Mouse (Mus musculus) CH12.LX (cell line): ENCODE data around the gene Stpg1. TPM values are rescaled to one million over a fixed set of nuclear protein-coding genes. Genes with fewer than 3 reads are reported as not detected.
A peak's percentile ranks its signal among the peaks of the same experiment; 100 is the strongest.

Source experiments
- DNase-seq: peaks from one replicate; pipeline ENCODE4 v3.0.0-alpha.2; 2013; ENCODE audit errors: extremely low read depth
- H3K27ac ChIP-seq: 2 replicates; pipeline ENCODE4 v1.5.1; 2012; ENCODE audit warnings: low read depth, mild to moderate bottlenecking, control low read depth, moderate library complexity; ENCODE audit not compliant: insufficient read depth
- H3K27me3 ChIP-seq: replicated peaks from 2 replicates; pipeline ENCODE3; 2012; ENCODE audit warnings: inconsistent platforms
- H3K36me3 ChIP-seq, 2 experiments: replicated peaks in 1 of 2; 2 replicates each; pipeline versions ENCODE3 to v1.6.1; 2012; ENCODE audit warnings: inconsistent platforms in 1 of 2, low read length in 1 of 2, mild to moderate bottlenecking in 1 of 2, mixed read lengths in 1 of 2, moderate library complexity in 1 of 2; ENCODE audit not compliant: control insufficient read depth in 1 of 2, insufficient read depth in 1 of 2
- H3K4me1 ChIP-seq, 2 experiments: 2 replicates each; pipeline ENCODE4 v1.6.1; 2012; ENCODE audit warnings: inconsistent platforms in 1 of 2, moderate library complexity in 1 of 2; ENCODE audit not compliant: insufficient read depth in 2 of 2, control insufficient read depth in 1 of 2
- H3K4me2 ChIP-seq: 2 replicates; pipeline ENCODE4 v1.6.1; 2012; ENCODE audit warnings: low read depth, mild to moderate bottlenecking, control low read depth; ENCODE audit not compliant: poor library complexity, insufficient read depth, severe bottlenecking
- H3K4me3 ChIP-seq, 3 experiments: fragments of 150-350 bp in 1 of 3; sonication (generic) in 1 of 3; replicated peaks in 1 of 3; 2 replicates each; pipeline versions ENCODE3 to v1.5.1; 2011 to 2012; ENCODE audit warnings: low read depth in 2 of 3, low read length in 2 of 3, mild to moderate bottlenecking in 2 of 3, moderate library complexity in 2 of 3, control low read depth in 1 of 3, improper control_type of control experiment in 1 of 3, inconsistent platforms in 1 of 3, mixed read lengths in 1 of 3; ENCODE audit not compliant: poor library complexity in 1 of 3
- H3K79me2 ChIP-seq: replicated peaks from 2 replicates; pipeline ENCODE4 v1.6.1; 2012; ENCODE audit warnings: mild to moderate bottlenecking, moderate library complexity; ENCODE audit not compliant: control insufficient read depth, poor library complexity, insufficient read depth, severe bottlenecking; ENCODE audit errors: extremely low read depth
- H3K9ac ChIP-seq: 2 replicates; pipeline ENCODE4 v1.6.1; 2012; ENCODE audit warnings: low read depth, mild to moderate bottlenecking, control low read depth, moderate library complexity; ENCODE audit not compliant: insufficient read depth
- H3K9me3 ChIP-seq: replicated peaks from 2 replicates; pipeline ENCODE3; 2012; ENCODE audit warnings: low read length, inconsistent platforms, mixed read lengths
- CHD2 ChIP-seq: IDR thresholded peaks from 2 replicates; pipeline ENCODE4 v1.6.1; 2011; ENCODE audit warnings: low read length, improper control_type of control experiment
- CTCF ChIP-seq, 2 experiments: IDR thresholded peaks in 1 of 2; conservative IDR thresholded peaks in 1 of 2; 2 replicates each; pipeline ENCODE4 v1.5.1; 2011 to 2012; ENCODE audit warnings: low read depth in 2 of 2, low read length in 2 of 2, improper control_type of control experiment in 1 of 2, inconsistent platforms in 1 of 2, mild to moderate bottlenecking in 1 of 2, moderate library complexity in 1 of 2
- ELF1 ChIP-seq: IDR thresholded peaks from 2 replicates; pipeline ENCODE4 v1.6.1; 2014; ENCODE audit warnings: low read depth, mild to moderate bottlenecking, inconsistent platforms, low read length, improper control_type of control experiment
- IRF4 ChIP-seq: IDR thresholded peaks from 2 replicates; pipeline ENCODE4 v1.6.1; 2014; ENCODE audit warnings: low read depth, mild to moderate bottlenecking, inconsistent platforms, low read length, improper control_type of control experiment
- JUND ChIP-seq: conservative IDR thresholded peaks from 2 replicates; pipeline ENCODE4 v1.6.1; 2011; ENCODE audit warnings: low read depth, low read length, improper control_type of control experiment
- KAT2A ChIP-seq: IDR thresholded peaks from 2 replicates; pipeline ENCODE4 v1.6.1; 2012; ENCODE audit warnings: low read length, improper control_type of control experiment, inconsistent platforms; ENCODE audit not compliant: insufficient replicate concordance
- MAZ ChIP-seq: IDR thresholded peaks from 2 replicates; pipeline ENCODE4 v1.6.1; 2012; ENCODE audit warnings: low read depth, mild to moderate bottlenecking, inconsistent platforms, low read length, improper control_type of control experiment, moderate library complexity
- MXI1 ChIP-seq: IDR thresholded peaks from 2 replicates; pipeline ENCODE4 v1.6.1; 2011; ENCODE audit warnings: mild to moderate bottlenecking, low read depth, low read length, improper control_type of control experiment
- MYC ChIP-seq: IDR thresholded peaks from 2 replicates; pipeline ENCODE4 v1.6.1; 2011; ENCODE audit warnings: low read depth, mild to moderate bottlenecking, improper control_type of control experiment, low read length
- NRF1 ChIP-seq: IDR thresholded peaks from 2 replicates; pipeline ENCODE4 v1.6.1; 2014; ENCODE audit warnings: low read depth, mild to moderate bottlenecking, inconsistent platforms, low read length, improper control_type of control experiment, moderate library complexity
- RAD21 ChIP-seq: IDR thresholded peaks from 2 replicates; pipeline ENCODE4 v1.6.1; 2011; ENCODE audit warnings: low read depth, mild to moderate bottlenecking, low read length, improper control_type of control experiment, moderate library complexity
- RCOR1 ChIP-seq: conservative IDR thresholded peaks from 2 replicates; pipeline ENCODE4 v1.6.1; 2012; ENCODE audit warnings: low read depth, mild to moderate bottlenecking, inconsistent platforms, low read length, improper control_type of control experiment
- SIN3A ChIP-seq: IDR thresholded peaks from 2 replicates; pipeline ENCODE4 v1.6.1; 2012; ENCODE audit warnings: low read length, improper control_type of control experiment, inconsistent platforms
- SMC3 ChIP-seq: IDR thresholded peaks from 2 replicates; pipeline ENCODE4 v1.6.1; 2011; ENCODE audit warnings: low read depth, low read length, improper control_type of control experiment
- TBP ChIP-seq: conservative IDR thresholded peaks from 2 replicates; pipeline ENCODE4 v1.6.1; 2011; ENCODE audit warnings: low read depth, low read length, improper control_type of control experiment
- TCF12 ChIP-seq: IDR thresholded peaks from 2 replicates; pipeline ENCODE4 v1.6.1; 2014; ENCODE audit warnings: low read depth, mild to moderate bottlenecking, inconsistent platforms, low read length, improper control_type of control experiment
- ZMIZ1 ChIP-seq: IDR thresholded peaks from 2 replicates; pipeline ENCODE4 v1.6.1; 2012; ENCODE audit warnings: low read depth, mild to moderate bottlenecking, inconsistent platforms, low read length, improper control_type of control experiment
- ZNF384 ChIP-seq: IDR thresholded peaks from 2 replicates; pipeline ENCODE4 v1.6.1; 2012; ENCODE audit warnings: low read depth, low read length, improper control_type of control experiment, inconsistent platforms
- dilution Hi-C: fragments of 300-500 bp; cut with MboI; formaldehyde crosslinking; loops from 2 replicates; pipeline ENCODE4 v1.14.3; 2020; ENCODE audit warnings: low sequenced_read_pairs; ENCODE audit not compliant: extremely low pct_unique_long_range_greater_than_20kb, extremely low pct_ligation_motif_present
- in situ Hi-C: fragments of 300-500 bp; cut with MboI; formaldehyde crosslinking; loops from 3 replicates; pipeline ENCODE4 v1.14.3; 2019; ENCODE audit warnings: low sequenced_read_pairs, low pct_ligation_motif_present, low pct_unique_long_range_greater_than_20kb, mixed read lengths
- polyA plus RNA-seq: library from polyadenylated mRNA; unstranded; fragments of >175 nt; gene quantifications from 2 replicates; pipeline ENCODE4 v1.2.1, GENCODE M21; 2012; ENCODE audit warnings: low read depth; ENCODE audit not compliant: insufficient read length
- total RNA-seq, 2 experiments: library from RNA; depleted of rRNA; stranded (reverse); fragments of 300-350 nt in 1 of 2; fragments of >200 nt in 1 of 2; gene quantifications; 2 replicates each; pipeline ENCODE4 v1.2.3; 2012 to 2014

Stpg1 gene
- total and polyA plus RNA-seq, 3 experiments = not detected

- dilution Hi-C loops (no loop called here), in situ Hi-C loops (no loop called here)
- Histone ChIP-seq H3K36me3 (peaks cover 17 to 57% of the 10 kb centered on the region in 2 experiments), H3K4me2 (no peak overlapping the region), H3K27ac (no peak overlapping the region), H3K4me3 (no peak overlapping the region)
- TF ChIP-seq IRF4 (no peak), SIN3A (no peak), TBP (no peak), NRF1 (no peak), RAD21 (no peak), RCOR1 (no peak), KAT2A (no peak), SMC3 (no peak), TCF12 (no peak), JUND (no peak), CHD2 (no peak), ZMIZ1 (no peak), MYC (no peak)
- TF ChIP-seq, all 38 proteins: peak for 0
- Histone ChIP-seq H3K4me1 (no peaks in the 10 kb centered on the region), H3K9ac (no peak overlapping the region), H3K9me3 (no peaks in the 10 kb centered on the region), H3K79me2 (no peaks in the 10 kb centered on the region), H3K27me3 (no peaks in the 10 kb centered on the region)
- no peak for DNase-seq
Observed at GRCm38 (mm10) chr4:135477851-135478250, 16.7 kb upstream of the Stpg1 start.

GRCm38 (mm10) chr4:135480370-135480769 is 14.2 kb upstream of the Stpg1 start:
- H3K36me3 ChIP-seq = peaks cover 14 to 55% of the 10 kb centered on the region in 2 experiments
- no peaks in the 10 kb centered on the region for H3K9me3 ChIP-seq
- no peaks in the 10 kb centered on the region for H3K27me3 ChIP-seq
- no peak overlapping the region for H3K27ac ChIP-seq
- TF ChIP-seq ELF1 (no peak), CTCF (conservative IDR thresholded peaks at IDR 0.05 in 1 of 2, IDR thresholded peaks at IDR 0.05 in 1 of 2; ENCODE audit: low read depth in 2 of 2, low read length in 2 of 2) (peak in 1 of 2 experiments; percentile 28; a peak in 2 of 4 replicates)
- dilution Hi-C loops = no loop called here
- in situ Hi-C loops = no loop called here
- no peak for DNase-seq
- H3K4me1 ChIP-seq = peaks cover 0 to 11% of the 10 kb centered on the region in 2 experiments; a peak in 2 of 4 replicates
- no peaks in the 10 kb centered on the region for H3K79me2 ChIP-seq
- H3K9ac ChIP-seq = no peak overlapping the region
- no peak overlapping the region for H3K4me2 ChIP-seq
- no peak overlapping the region for H3K4me3 ChIP-seq

- no peak for DNase-seq
- H3K79me2 ChIP-seq = no peaks in the 10 kb centered on the region
- H3K36me3 ChIP-seq = peaks cover 15 to 62% of the 10 kb centered on the region in 2 experiments
- dilution Hi-C loops = no loop called here
- TF ChIP-seq MXI1 = no peak
- TF ChIP-seq KAT2A = no peak
- no peak for TF ChIP-seq TBP
- no peak for TF ChIP-seq ZNF384
- no peak for TF ChIP-seq MAZ
- H3K4me3 ChIP-seq = no peak overlapping the region
- H3K4me1 ChIP-seq = peaks cover 0 to 19% of the 10 kb centered on the region in 2 experiments; a peak in 2 of 4 replicates
- H3K4me2 ChIP-seq = no peak overlapping the region
- in situ Hi-C loops = no loop called here
- no peak overlapping the region for H3K9ac ChIP-seq
- no peaks in the 10 kb centered on the region for H3K9me3 ChIP-seq
- no peaks in the 10 kb centered on the region for H3K27me3 ChIP-seq
- no peak overlapping the region for H3K27ac ChIP-seq
Observed at GRCm38 (mm10) chr4:135485086-135485485, 9.5 kb upstream of the Stpg1 start.
